Mouse (Mus musculus): ENCODE measurements around the gene Wdr54.

Wdr54 gene

DNA sequence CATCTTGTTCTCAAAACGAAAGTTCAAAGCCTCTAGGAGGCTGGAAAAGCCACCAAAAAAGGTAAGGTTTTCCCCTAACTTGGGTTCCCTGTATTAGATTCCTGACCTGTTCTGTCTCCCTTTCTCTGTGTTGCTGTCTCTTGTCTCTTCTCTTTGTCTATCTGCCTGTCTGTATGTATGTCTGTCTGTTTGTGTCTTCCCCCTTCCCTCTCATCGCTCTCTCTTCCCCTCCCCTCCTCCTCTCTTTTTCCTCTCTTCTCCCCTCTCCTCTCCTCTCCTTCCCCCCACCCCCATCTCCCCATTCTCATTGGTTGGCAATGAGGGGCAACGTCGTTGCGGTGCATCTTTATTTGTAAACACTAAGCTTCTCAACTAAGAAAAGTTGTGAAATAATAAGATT, 30.9 kb downstream of the Wdr54 start, which contains the start of gene Ino80b:
TSS of gene Ino80b (minus strand) at position 101 of the 400 bp plus-strand sequence.
- DNase-seq: no peak

DNA sequence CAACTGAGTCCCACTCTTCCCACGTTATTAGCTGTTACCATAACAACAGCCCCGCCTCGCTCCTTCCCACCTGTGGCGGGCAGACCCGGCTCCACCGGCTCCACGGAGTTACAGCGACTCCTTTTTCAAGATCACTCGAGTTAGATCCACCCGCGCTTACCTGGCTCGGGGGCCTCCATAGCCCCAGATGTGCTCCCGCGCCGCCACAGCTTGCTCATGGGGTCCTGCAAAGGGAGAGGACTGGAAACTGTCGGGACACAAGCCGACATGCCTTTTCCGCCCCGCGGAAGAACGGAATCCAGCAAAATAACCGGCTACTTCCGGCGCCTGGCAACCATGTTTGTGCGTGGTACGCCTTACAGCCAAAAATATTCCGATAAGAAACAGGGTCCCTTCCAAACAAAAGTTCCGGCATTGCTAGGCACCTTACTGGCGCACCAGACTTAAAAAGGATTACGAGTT, 31.3 kb downstream of the Wdr54 start:
- peak; percentile 93 to 94 for DNase-seq

DNA sequence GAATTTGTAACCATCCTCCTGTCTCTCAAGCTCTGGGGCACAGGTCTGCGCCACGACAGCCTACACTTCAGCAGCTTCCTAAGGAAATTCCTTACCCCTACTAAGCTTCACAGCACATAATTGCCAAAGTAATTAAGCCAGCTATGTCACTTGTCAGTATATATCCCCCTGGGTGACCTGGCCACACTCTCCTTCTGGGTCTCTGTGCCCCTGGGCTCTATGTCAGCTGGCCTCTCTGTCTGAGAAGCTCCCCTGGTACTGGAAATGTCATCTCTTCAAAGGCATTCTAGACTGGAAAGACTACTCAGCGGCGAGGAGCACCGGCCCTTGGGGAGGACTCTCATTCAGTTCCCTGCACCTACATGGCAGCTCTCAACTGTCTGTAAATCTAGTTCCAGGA, 33.2 kb downstream of the Wdr54 start:
- DNase-seq: no peak

DNA sequence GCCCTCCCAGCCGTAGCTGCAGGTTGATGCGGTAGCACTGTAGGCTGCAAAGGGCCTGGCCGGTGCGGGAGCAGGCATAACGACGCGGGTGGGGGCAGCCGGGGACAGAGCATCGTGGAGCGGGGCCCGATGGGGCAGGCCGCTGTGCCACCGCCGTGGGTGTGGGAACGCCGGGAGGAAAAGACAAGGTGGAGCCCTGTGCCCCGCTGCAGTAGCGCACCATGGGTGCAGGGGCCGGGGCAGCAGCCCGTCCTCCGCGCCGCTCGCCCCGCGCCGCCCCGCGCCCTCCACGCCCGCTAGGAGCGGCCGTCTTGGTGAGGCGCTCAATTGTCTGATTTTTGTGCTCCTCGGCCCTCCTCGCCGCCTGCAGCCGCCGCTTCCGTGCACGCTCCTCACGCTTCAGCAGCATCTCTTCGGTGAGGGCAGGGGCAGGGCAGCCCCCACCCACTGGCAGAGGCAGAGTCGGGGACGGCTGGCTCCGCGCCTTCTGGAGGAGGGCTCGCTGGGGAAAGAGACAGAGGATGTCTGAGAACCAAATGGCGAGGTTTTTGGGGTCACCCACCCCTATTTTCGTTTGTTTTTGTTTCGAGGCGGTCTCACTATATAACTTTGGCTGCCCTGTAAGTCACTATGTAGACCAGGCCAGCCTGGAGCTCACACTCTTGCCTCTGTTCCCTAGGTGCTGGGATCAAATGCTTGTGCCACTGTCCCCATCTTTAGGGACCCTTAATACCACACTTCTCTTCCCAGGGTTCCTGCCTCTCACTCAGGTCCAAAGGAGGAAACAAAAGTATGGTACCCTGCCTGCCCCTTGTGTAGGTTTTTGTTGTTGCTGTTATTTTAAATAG, 34.1 kb downstream of the Wdr54 start:
- peak in 1 of 2 experiments; percentile 66 for DNase-seq

DNA sequence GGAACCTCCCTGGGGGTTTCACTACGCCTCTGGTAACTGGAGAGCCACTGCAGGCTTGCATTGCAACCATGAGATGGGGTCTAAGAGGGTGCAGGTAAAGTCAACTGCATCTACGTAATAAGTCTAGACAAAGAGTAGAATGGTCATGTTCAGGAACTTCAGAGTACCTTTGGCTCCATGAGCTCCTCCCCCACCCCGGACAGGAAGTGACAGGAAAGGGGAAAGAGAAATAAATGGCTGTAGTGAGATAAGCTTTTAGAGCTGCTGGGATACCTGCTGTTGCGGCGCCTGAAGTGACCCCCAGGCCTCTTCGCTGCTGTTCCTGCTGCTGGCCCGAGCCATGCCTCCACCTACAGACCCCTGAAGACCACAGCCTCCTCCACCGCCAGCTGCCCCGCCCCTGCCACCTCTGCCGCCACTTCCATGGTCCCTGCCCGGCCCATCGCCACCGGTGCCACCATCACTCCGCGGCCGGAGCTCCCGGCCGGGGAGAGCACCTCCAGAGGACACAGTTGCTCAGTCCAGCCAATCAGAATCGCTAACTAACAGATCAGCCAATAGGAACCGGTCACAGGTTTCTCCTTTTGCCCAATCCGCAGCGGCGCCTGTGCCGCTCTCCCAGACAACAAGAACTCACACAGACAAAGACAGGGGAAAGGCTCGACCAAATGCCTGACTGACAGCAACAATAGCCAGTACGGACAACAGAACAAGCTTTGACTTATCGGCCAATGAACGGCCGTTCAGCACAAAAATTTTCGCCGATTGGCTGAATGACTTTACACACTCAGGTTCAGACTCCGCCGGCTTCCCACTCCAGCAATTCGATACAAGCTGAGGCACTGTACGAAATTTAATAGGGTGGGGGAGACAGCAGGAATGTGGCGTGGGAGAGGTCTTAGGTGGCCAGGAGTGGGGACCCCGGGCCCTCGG, 35.0 kb downstream of the Wdr54 start, which contains the start of gene Wbp1:
TSS of gene Wbp1 (minus strand) at position 630 of the 933 bp plus-strand sequence.
- DNase-seq: peak; percentile 92 to 94

DNA sequence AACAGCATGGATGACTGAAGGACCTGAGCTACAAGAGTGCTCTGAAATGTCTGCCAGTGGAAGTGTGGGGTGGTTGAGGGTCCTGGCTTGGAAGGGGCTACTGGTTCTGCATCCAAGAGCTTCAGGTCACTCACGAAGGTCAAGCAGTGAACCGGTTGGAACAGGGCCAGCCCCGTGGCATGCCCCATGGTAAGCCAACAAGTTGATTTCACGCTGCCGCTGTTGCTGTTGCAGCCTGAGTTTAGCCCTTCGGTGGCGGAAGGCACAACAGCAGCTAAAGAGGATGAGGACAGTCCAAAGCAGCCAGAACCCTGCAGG, 36.5 kb downstream of the Wdr54 start:
- DNase-seq: peak in 1 of 2 experiments; percentile 58

DNA sequence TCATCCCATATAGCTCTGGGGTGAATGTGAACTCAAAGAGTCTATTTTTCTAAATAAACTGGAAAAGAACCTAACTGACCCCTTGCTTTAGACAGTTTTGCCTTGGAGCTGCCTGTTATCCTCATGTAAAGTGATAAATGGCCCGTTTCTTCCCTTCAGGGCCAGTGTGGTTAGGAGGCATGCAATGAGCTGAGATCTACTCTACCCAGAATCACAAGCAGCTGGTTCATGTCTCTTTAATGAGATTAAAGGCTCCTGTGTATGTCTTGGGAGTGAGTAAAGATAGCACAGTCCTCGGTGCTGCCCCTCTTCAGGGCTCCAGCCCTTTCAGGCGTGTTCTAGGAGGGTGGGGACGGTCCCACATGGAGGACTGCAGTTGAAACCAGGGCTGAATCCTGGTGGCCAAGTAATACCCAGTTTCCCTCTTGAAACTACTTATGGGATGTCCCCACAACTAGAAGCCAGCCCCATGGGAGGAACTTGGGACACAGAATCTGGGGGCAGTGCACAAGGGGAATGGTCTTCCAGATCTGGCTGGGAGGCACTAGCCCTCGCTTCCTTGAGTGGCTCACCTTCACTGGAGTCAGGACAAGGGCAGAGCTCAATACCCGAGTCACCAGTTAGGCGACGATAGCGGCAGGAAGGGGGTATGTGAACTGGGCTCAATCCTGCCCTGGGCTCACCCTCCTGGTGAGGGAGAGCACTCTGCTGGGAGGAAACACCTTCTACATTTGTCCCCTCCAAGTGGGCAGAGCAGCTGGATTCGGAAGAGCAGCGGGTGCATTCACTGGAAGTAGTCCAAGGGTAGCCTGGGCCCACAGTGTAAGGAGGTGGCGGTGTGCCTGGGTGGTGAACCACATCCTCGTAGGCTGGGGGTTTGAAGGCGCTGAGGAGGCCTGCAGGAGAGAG, 37.1 kb downstream of the Wdr54 start:
- DNase-seq: no peak

DNA sequence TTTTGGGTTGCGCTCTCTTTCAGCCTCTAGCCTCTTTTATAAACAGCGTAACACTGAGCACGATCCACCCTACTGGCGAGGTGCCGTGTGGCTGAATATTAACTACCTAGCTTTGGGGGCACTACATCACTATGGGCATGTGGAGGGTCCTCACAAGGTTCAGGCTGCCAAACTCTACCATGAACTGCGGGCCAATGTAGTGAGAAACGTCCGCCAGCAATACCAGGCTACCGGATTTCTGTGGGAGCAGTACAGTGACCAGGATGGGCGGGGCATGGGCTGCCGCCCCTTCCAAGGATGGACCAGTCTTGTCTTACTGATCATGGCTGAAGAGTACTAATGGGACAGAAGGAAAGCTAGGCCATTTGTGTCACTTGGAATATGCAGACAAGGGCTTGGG, 37.8 kb downstream of the Wdr54 start:
- no peak for DNase-seq

DNA sequence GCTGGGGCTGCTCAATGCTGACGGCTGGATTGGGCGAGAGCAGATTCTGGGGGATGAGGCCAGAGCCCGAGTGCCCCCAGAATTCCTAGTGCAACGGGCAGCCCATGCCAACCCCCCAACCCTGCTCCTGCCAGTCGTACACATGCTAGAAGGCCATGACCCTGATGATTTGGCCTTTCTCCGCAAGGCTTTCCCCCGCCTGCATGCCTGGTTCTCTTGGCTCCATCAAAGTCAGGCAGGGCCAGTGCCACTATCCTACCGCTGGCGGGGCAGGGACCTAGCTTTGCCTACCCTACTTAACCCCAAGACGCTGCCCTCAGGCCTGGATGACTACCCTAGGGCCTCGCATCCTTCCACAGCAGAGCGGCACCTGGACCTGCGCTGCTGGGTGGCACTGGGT, 38.6 kb downstream of the Wdr54 start:
- DNase-seq: no peak

DNA sequence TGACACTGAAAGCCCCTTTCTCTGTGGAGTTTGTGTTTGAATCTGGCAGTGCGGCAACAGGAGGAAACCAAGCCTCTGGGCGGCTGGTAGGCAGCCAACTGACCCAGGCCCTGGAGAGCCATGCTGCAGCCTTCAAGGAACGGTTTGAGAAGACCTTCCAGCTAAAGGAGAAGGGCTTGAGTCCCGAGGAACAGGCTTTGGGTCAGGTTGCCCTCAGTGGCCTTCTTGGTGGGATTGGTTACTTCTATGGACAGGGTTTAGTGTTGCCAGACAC, 39.1 kb downstream of the Wdr54 start:
- DNase-seq: no peak

DNA sequence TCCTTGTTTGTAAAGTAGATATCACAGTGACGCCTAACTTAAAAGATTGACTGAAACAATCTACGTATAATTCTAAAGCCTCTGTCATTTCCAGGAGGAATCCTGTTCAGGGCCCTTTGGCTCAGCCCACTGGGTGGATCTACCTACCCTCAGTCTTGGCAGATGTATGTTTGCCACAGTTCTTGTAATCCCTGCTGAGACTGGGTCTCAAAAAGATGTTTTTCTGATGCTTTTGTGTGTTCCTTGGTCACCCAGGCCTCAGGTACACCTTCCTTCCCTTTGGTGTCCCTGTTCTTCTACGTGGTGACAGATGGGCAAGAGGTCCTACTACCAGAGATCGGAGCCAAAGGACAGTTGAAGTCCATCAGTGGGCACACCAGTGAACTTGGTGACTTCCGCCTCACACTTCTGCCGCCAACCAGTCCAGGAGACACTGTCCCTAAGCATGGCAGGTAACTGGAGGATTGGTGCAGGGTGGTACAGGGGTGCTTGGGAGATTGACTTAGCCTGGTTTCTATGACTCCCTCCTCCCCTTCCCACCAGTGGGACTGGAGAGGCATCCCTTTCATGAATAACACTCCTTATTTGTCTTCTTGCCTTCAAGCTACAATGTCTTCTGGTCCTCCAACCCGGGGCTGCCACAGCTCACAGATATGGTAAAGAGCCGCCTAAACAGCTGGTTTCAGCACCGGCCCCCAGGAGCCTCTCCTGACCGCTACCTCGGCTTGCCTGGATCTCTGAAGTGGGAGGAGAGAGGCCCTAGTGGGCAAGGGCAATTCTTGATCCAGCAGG, 39.6 kb downstream of the Wdr54 start:
- no peak for DNase-seq

DNA sequence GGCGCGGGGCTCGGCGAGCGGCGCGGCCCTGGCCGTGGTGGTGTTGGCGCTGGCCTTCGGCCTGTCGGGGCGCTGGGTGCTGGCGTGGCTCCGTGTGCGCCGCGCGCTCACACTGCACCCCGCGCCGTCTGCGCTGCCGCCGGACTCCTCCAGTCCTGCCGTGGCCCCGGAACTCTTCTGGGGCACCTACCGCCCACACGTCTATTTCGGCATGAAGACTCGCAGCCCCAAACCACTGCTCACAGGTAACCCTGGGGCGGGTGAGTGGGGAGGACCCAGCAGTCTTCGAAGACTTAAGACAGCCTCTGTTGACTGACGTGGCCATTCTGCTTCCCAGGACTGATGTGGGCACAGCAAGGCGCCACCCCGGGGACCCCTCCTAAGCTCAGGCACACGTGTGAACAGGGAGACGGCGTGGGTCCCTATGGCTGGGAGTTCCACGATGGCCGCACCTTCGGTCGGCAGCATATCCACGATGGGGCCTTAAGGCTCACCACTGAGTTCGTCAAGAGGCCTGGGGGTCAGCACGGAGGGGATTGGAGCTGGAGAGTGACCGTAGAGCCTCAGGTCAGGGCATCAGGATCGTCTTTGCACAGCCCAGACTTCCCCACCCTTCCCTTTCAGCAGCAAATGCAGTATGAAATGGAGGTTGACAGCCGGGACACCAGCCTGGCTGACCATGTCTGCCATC, 40.4 kb downstream of the Wdr54 start:
- peak in 1 of 2 experiments; percentile 46 for DNase-seq

DNA sequence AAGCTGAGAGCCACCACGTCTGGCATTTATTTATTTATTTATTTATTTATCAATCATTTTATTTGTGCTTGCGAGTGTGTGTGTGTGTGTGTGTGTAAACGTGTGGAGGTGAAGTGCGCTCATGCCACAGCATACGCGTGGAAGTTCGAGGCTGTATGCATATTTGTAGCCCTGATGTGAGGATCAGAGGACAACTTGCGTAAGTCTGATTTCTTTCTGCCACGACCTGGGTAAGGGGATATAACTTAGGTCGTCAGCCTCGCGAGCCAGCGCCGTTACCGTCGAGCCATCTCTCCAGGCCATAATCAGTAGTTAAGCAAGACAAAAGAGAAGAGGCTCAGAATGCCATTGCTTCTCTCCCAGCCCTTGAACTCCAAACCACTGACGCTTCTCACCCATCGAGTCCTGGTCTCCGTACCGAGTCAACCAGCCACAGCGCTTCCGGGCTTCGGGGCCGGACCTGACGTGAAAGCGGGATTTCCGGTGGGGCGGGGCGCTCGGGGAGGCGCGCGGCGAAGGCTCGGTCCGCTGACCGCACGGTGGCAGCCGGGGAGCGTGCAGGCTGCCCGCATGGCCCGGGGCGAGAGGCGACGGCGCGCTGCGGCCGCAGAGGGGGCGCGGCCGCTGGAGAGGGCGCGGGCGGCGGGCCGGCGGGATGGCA, 41.1 kb downstream of the Wdr54 start, which contains the start of gene Mogs:
TSS of gene Mogs (plus strand) at position 486 of the 661 bp plus-strand sequence.
- DNase-seq: peak; percentile 94 to 95

DNA sequence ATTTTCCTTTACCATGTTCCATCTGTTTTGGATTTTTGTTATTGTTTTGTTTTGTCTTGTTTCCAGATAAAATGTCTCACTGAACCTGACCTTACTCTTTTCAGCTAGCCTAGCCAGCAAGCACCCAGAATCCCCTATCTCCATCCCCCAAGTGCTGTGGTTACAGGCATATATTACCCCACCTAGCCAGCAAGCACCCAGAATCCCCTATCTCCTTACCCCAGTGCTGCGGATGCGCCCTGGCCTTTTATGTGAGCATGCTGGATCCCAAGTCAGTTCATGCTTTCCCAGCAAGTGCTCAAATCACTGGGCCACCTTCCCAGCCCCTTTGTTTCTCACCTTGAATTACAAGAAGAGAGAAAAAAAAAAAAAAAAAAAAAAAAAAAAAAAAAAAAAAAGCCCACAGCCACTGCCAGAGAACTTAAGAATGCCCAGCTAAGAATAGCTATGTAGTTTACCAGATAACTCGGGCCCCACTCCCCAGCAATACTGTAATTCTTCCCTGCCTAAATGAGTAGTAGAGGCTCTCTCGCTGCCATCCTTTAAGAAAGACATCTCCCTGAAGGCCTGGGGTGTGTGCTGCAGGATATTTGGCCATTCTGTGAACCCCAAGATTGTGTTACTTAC, 44.6 kb downstream of the Wdr54 start:
- no peak for DNase-seq

DNA sequence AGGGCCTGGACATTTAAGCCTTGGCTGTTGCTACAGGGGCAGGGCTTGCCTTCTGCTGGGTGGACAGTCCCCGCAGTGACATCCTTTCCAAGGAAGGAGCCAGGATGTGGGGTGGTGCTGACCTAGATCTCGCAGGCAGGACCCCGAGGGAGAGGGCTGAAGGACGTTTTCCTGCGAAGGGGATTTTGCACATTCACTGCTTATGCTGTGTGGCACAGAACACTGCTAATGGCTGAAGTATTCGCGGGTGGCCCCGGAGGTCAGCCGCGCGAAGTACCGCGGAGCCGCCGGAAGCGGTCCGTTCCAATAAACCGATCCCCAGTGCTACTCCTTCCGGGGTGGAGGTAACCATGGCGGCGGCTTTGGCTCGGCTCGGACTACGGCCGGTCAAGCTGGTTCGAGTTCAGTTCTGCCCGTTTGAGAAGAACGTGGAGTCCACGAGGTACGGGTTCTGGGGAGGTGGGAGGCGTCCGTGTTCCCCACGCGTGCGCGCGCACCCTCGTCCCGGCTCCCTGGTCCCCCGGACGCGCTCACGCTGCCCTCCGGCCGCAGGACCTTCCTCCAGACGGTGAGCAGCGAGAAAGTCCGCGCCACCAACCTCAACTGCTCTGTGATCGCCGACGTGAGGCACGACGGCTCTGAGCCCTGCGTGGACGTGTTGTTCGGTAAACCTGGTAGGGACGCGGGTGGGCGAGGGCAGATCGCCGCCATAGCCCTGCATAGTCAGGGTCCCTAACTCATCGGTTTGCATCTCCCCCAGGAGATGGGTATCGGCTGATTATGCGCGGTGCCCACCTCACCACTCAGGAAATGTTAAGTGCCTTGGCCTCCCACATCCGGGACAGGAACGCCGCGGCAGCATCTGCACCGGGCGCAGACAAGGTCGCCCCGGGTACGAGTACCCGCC, 47.2 kb downstream of the Wdr54 start, which contains the start of gene Mrpl53:
TSS of gene Mrpl53 (plus strand) at position 279 of the 907 bp plus-strand sequence.
- DNase-seq: peak; percentile 88 to 89

DNA sequence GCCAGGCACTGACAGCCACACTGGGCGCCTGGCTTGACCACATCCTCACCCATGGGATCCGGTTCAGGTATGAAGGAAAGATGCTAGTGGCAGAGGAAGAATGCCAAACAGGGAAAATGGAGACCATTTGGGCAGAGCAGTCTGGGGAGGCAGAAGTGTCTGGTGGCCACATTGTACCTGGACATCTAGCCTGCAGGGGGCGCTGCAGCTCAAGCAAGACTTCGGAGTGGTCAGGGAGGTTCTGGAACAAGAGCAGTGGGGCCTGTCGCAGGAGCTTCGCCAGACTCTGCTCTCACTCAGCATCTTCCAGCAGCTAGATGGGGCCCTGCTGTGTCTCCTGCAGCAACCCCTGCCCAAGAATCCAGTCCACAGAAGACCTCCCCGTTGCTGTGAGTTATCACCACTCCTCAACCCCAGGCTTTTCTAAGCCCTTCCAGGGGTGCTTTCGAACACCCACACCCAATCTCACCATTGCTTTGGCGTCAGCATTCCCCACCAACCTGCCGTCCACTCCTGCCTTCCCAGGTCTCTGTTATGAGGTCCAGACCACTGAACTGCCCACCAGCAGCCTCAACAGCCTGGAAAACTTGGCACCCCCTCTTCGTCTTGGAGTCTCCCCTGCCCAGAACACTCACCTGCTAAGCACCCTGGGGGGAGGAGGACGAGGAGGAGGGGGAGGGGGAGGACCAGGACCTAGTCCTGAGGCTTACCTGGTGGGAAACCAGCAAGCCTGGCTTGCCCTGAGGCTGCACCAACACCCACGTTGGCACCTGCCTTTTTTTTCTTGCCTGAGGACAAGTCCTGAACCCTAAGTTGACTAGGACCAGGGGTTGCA, 48.4 kb downstream of the Wdr54 start:
- peak; percentile 75 to 93 for DNase-seq

DNA sequence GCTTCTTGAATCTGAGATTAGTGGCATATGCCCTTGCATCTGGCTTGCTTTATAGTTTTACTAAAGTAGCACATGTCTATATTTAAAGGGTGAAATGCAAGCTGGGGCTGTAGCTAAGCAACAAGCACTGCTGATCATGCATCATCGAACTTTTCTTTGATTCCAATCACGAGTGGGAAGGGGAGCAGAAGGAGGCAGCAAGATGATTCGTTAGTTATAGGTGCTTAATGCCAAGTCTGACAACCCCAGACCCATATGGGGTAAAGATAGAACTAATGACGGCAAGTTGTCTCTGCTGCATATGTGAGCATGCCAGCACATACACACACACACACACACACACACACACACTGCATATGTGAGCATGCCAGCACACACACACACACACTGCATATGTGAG, 52.0 kb downstream of the Wdr54 start:
- no peak for DNase-seq

DNA sequence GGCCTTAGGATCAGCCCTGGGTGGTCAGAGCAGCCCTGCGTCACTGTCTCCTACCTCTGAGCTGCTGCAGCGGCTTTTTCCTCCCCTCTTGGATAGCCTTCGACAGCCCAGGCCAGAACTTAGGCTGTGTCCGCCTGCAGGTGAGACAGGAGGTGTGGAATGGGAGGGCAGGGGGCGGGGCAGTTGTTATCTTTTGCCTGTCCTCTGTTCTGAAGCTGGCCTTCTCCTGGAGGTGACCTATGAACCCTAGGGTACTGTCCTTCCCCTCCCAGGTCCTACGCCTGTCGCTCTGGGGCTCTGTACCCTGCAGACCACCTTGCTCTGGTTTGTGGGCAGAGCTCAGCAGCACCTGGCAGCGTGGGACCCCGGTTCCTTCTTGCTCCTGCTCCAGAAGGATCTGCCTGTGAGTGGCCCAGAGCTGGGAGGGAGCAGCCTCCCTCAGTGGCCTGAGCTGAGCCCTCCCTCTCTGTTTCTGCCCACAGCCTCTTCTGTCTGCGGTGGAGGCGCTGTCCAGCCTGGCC, 53.0 kb downstream of the Wdr54 start:
- no peak for DNase-seq
